Mouse (Mus musculus) thymus, adult 18-20 months (tissue): ENCODE data around the gene Cpne5.

ENCODE experiments used
- DNase-seq, 2 experiments: peaks; one replicate each; pipeline ENCODE4 v3.0.0; 2022; ENCODE audit warnings: mixed read lengths in 2 of 2

Gene Cpne5

GRCm38 (mm10) chr17:29199821-29200220, 38.1 kb downstream of the Cpne5 start:
- no peak for DNase-seq

- peak; percentile 23 to 42 for DNase-seq
These were observed 38.7 kb downstream of the Cpne5 start for GRCm38 (mm10) chr17:29199151-29199800.

GRCm38 (mm10) chr17:29195579-29195978, 42.4 kb downstream of the Cpne5 start:
- DNase-seq: no peak

GRCm38 (mm10) chr17:29188989-29189388, 49.0 kb downstream of the Cpne5 start:
- DNase-seq: no peak

- no peak for DNase-seq
These were observed 50.7 kb downstream of the Cpne5 start for GRCm38 (mm10) chr17:29186989-29187859.

GRCm38 (mm10) chr17:29185376-29186046, 52.5 kb downstream of the Cpne5 start:
- no peak for DNase-seq

GRCm38 (mm10) chr17:29183162-29183561, 54.8 kb downstream of the Cpne5 start:
- no peak for DNase-seq

GRCm38 (mm10) chr17:29181751-29182150, 56.2 kb downstream of the Cpne5 start:
- no peak for DNase-seq

GRCm38 (mm10) chr17:29180406-29181127, 57.4 kb downstream of the Cpne5 start:
- no peak for DNase-seq

- DNase-seq: no peak
These were observed 58.0 kb downstream of the Cpne5 start for GRCm38 (mm10) chr17:29179917-29180316.

GRCm38 (mm10) chr17:29178503-29179059, 59.4 kb downstream of the Cpne5 start:
- no peak for DNase-seq

GRCm38 (mm10) chr17:29176391-29177267, 61.3 kb downstream of the Cpne5 start:
- DNase-seq: no peak

- DNase-seq: no peak
These were observed 62.3 kb downstream of the Cpne5 start for GRCm38 (mm10) chr17:29175693-29176092.

GRCm38 (mm10) chr17:29173165-29173564, 64.8 kb downstream of the Cpne5 start:
- no peak for DNase-seq

- peak; percentile 62 to 73 for DNase-seq
These were observed 65.9 kb downstream of the Cpne5 start for GRCm38 (mm10) chr17:29172062-29172461.

- DNase-seq: peak; percentile 76 to 80
These were observed 66.8 kb downstream of the Cpne5 start for GRCm38 (mm10) chr17:29171001-29171772.

GRCm38 (mm10) chr17:29170431-29171000, 67.5 kb downstream of the Cpne5 start:
- no peak for DNase-seq

GRCm38 (mm10) chr17:29168996-29169601, 68.9 kb downstream of the Cpne5 start:
- no peak for DNase-seq

GRCm38 (mm10) chr17:29168438-29168837, 69.5 kb downstream of the Cpne5 start:
- no peak for DNase-seq

GRCm38 (mm10) chr17:29167371-29167770, 70.6 kb downstream of the Cpne5 start:
- peak; percentile 70 to 82 for DNase-seq
